Mouse (Mus musculus): ENCODE results near the gene Phxr2.
"Not testable (repeated sequence)": the region's sequence is repeated elsewhere in the genome, so short reads cannot be mapped to it uniquely, and the experiment has no call there.

DNA sequence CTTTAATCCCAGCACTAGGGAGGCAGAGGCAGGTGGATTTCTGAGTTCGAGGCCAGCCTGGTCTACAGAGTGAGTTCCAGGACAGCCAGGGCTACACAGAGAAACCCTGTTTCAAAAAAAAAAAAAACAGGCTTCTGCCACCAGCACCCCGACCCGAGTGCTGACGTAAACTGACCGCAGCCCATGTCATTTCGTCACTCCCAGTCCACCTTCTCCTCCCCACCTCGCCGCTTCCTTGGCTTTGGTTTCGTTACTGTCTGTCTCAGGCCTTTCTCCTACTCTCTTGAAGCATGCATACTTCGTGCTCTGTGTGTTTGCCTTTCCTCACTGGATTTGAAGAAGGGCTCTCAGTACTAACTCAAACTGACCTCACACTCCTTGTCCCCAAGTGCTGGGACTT is 31.6 kb upstream of the Phxr2 start:
- not testable (repeated sequence) for TF ChIP-seq CTCF (IDR thresholded peaks at IDR 0.05; ENCODE audit: control insufficient read depth, insufficient read depth, insufficient read length); MYOG (IDR thresholded peaks at IDR 0.05; ENCODE audit: control insufficient read depth, extremely low read depth, insufficient read length); MYOD1 (IDR thresholded peaks at IDR 0.05; ENCODE audit: control insufficient read depth, insufficient read length, low read depth); USF1 (IDR thresholded peaks at IDR 0.05; ENCODE audit: low read depth); MAX (IDR thresholded peaks at IDR 0.05); FOSL1 (IDR thresholded peaks at IDR 0.05; ENCODE audit: insufficient read depth, low read length, poor library complexity, severe bottlenecking); CEBPB (IDR thresholded peaks at IDR 0.05; ENCODE audit: low read depth)

Measured in C2C12 (cell line).